Mouse (Mus musculus) erythroid progenitor cell, adult 5-6 weeks (primary cell): Measurements from ENCODE around the gene Mcoln1. TPM values are rescaled to one million over a fixed set of nuclear protein-coding genes. Genes with fewer than 3 reads are reported as not detected.
A peak's percentile ranks its signal among the peaks of the same experiment; 100 is the strongest.

Experiments used
- ATAC-seq: replicated peaks from 2 replicates; pipeline ENCODE4 v1.8.0; 2016; ENCODE audit warnings: moderate number of reproducible peaks, mild to moderate bottlenecking, moderate TSS enrichment, inconsistent platforms; ENCODE audit not compliant: poor library complexity, low FRiP score, severe bottlenecking
- total RNA-seq, 2 experiments: library from RNA; stranded (forward) in 1 of 2; stranded (reverse) in 1 of 2; fragments of 150-400 nt in 1 of 2; fragments of 186-747, 209-891 nt in 1 of 2; gene quantifications; 2 replicates each; pipeline versions ENCODE4 v1.2.3 to v1.2.4; 2015 to 2017; ENCODE audit warnings: low replicate concordance in 2 of 2

Gene Mcoln1
- total RNA-seq, 2 experiments from 2014 or later: 45.3 to 267 TPM

- no peak for ATAC-seq
Measured at GRCm38 (mm10) chr8:3540076-3540475, 39.8 kb downstream of the Mcoln1 start.

- no peak for ATAC-seq
Measured at GRCm38 (mm10) chr8:3546511-3546910, 46.3 kb downstream of the Mcoln1 start.

GRCm38 (mm10) chr8:3552240-3552639 lies 52.0 kb downstream of the Mcoln1 start:
- no peak for ATAC-seq

GRCm38 (mm10) chr8:3556114-3556513 lies 55.9 kb downstream of the Mcoln1 start:
- ATAC-seq: peak; percentile 79

Other genes starting within 250 kb of the Mcoln1 start
- gene Insr, start 220.8 kb upstream of the Mcoln1 start, total RNA-seq (2015; ENCODE audit: low replicate concordance): 8.0 and 15.5 TPM in 2 replicates
- 7.1 and 19.9 TPM in 2 replicates for gene Insr, start 220.8 kb upstream of the Mcoln1 start, total RNA-seq (2017; ENCODE audit: low replicate concordance)
- 1.3 and 4.7 TPM in 2 replicates for gene A430078G23Rik, start 147.0 kb upstream of the Mcoln1 start, total RNA-seq (2015; ENCODE audit: low replicate concordance)
- gene A430078G23Rik, start 147.0 kb upstream of the Mcoln1 start, total RNA-seq (2017; ENCODE audit: low replicate concordance): 2.4 and 2.8 TPM in 2 replicates
- 7.2 and 7.5 TPM in 2 replicates for gene Arhgef18, start 107.5 kb upstream of the Mcoln1 start, total RNA-seq (2015; ENCODE audit: low replicate concordance)
- 3.0 and 5.4 TPM in 2 replicates for gene Arhgef18, start 107.5 kb upstream of the Mcoln1 start, total RNA-seq (2017; ENCODE audit: low replicate concordance)
- 0.72 TPM in 1 of 2 replicates, not detected in the other for gene Pex11g, start 32.8 kb upstream of the Mcoln1 start, total RNA-seq (2015; ENCODE audit: low replicate concordance)
- gene Pex11g, start 32.8 kb upstream of the Mcoln1 start, total RNA-seq (2017; ENCODE audit: low replicate concordance): not detected in 2 replicates
- gene Tex45, start 29.6 kb upstream of the Mcoln1 start, total RNA-seq (2015; ENCODE audit: low replicate concordance): not detected in 2 replicates
- not detected in 2 replicates for gene Tex45, start 29.6 kb upstream of the Mcoln1 start, total RNA-seq (2017; ENCODE audit: low replicate concordance)
- 2.9 TPM in 1 of 2 replicates, not detected in the other for gene Zfp358, start 7.3 kb upstream of the Mcoln1 start, total RNA-seq (2015; ENCODE audit: low replicate concordance)
- gene Zfp358, start 7.3 kb upstream of the Mcoln1 start, total RNA-seq (2017; ENCODE audit: low replicate concordance): 2.0 TPM in 1 of 2 replicates, not detected in the other
- 110 and 131 TPM in 2 replicates for gene Pnpla6, start 14.9 kb downstream of the Mcoln1 start, total RNA-seq (2015; ENCODE audit: low replicate concordance)
- gene Pnpla6, start 14.9 kb downstream of the Mcoln1 start, total RNA-seq (2017; ENCODE audit: low replicate concordance): 147 and 272 TPM in 2 replicates
- not detected in 2 replicates for gene C330021F23Rik, start 67.5 kb downstream of the Mcoln1 start, total RNA-seq (2015; ENCODE audit: low replicate concordance)
- gene C330021F23Rik, start 67.5 kb downstream of the Mcoln1 start, total RNA-seq (2017; ENCODE audit: low replicate concordance): not detected in 2 replicates
- gene Camsap3, start 86.8 kb downstream of the Mcoln1 start, total RNA-seq (2015; ENCODE audit: low replicate concordance): not detected in 2 replicates
- not detected in 2 replicates for gene Camsap3, start 86.8 kb downstream of the Mcoln1 start, total RNA-seq (2017; ENCODE audit: low replicate concordance)
- gene Xab2, start 120.9 kb downstream of the Mcoln1 start, total RNA-seq (2015; ENCODE audit: low replicate concordance): 8.8 and 12.3 TPM in 2 replicates
- gene Xab2, start 120.9 kb downstream of the Mcoln1 start, total RNA-seq (2017; ENCODE audit: low replicate concordance): 30.6 and 36.8 TPM in 2 replicates
- 48.6 and 125 TPM in 2 replicates for gene Pet100, start 121.1 kb downstream of the Mcoln1 start, total RNA-seq (2015; ENCODE audit: low replicate concordance)
- gene Pet100, start 121.1 kb downstream of the Mcoln1 start, total RNA-seq (2017; ENCODE audit: low replicate concordance): 65.1 and 137 TPM in 2 replicates
- gene Pcp2, start 125.1 kb downstream of the Mcoln1 start, total RNA-seq (2015; ENCODE audit: low replicate concordance): not detected in 2 replicates
- gene Pcp2, start 125.1 kb downstream of the Mcoln1 start, total RNA-seq (2017; ENCODE audit: low replicate concordance): not detected in 2 replicates
- 32.7 and 56.9 TPM in 2 replicates for gene Stxbp2, start 130.5 kb downstream of the Mcoln1 start, total RNA-seq (2015; ENCODE audit: low replicate concordance)
- gene Stxbp2, start 130.5 kb downstream of the Mcoln1 start, total RNA-seq (2017; ENCODE audit: low replicate concordance): 34.7 and 49.1 TPM in 2 replicates
- not detected in 2 replicates for gene Retn, start 155.3 kb downstream of the Mcoln1 start, total RNA-seq (2015; ENCODE audit: low replicate concordance)
- gene Retn, start 155.3 kb downstream of the Mcoln1 start, total RNA-seq (2017; ENCODE audit: low replicate concordance): not detected in 2 replicates
- gene Mcemp1, start 165.3 kb downstream of the Mcoln1 start, total RNA-seq (2015; ENCODE audit: low replicate concordance): 13.4 and 36.4 TPM in 2 replicates
- 4.1 and 11.6 TPM in 2 replicates for gene Mcemp1, start 165.3 kb downstream of the Mcoln1 start, total RNA-seq (2017; ENCODE audit: low replicate concordance)
- not detected in 2 replicates for gene Fcor, start 171.9 kb downstream of the Mcoln1 start, total RNA-seq (2015; ENCODE audit: low replicate concordance)
- not detected in 2 replicates for gene Fcor, start 171.9 kb downstream of the Mcoln1 start, total RNA-seq (2017; ENCODE audit: low replicate concordance)
- gene Trappc5, start 175.8 kb downstream of the Mcoln1 start, total RNA-seq (2015; ENCODE audit: low replicate concordance): 5.4 and 6.1 TPM in 2 replicates
- gene Trappc5, start 175.8 kb downstream of the Mcoln1 start, total RNA-seq (2017; ENCODE audit: low replicate concordance): 5.1 and 5.4 TPM in 2 replicates
- gene Fcer2a, start 193.7 kb downstream of the Mcoln1 start, total RNA-seq (2015; ENCODE audit: low replicate concordance): 2.9 TPM in 1 of 2 replicates, not detected in the other
- 1.2 TPM in 1 of 2 replicates, not detected in the other for gene Fcer2a, start 193.7 kb downstream of the Mcoln1 start, total RNA-seq (2017; ENCODE audit: low replicate concordance)
- gene Clec4g, start 220.2 kb downstream of the Mcoln1 start, total RNA-seq (2015; ENCODE audit: low replicate concordance): not detected in 2 replicates
- gene Clec4g, start 220.2 kb downstream of the Mcoln1 start, total RNA-seq (2017; ENCODE audit: low replicate concordance): not detected in 2 replicates
- gene Cd209a, start 248.5 kb downstream of the Mcoln1 start, total RNA-seq (2015; ENCODE audit: low replicate concordance): 5.4 TPM in 1 of 2 replicates, not detected in the other
- gene Cd209a, start 248.5 kb downstream of the Mcoln1 start, total RNA-seq (2017; ENCODE audit: low replicate concordance): 3.0 and 5.1 TPM in 2 replicates